Mouse (Mus musculus): ENCODE data around the gene Tns4.

The Tns4 gene

DNA sequence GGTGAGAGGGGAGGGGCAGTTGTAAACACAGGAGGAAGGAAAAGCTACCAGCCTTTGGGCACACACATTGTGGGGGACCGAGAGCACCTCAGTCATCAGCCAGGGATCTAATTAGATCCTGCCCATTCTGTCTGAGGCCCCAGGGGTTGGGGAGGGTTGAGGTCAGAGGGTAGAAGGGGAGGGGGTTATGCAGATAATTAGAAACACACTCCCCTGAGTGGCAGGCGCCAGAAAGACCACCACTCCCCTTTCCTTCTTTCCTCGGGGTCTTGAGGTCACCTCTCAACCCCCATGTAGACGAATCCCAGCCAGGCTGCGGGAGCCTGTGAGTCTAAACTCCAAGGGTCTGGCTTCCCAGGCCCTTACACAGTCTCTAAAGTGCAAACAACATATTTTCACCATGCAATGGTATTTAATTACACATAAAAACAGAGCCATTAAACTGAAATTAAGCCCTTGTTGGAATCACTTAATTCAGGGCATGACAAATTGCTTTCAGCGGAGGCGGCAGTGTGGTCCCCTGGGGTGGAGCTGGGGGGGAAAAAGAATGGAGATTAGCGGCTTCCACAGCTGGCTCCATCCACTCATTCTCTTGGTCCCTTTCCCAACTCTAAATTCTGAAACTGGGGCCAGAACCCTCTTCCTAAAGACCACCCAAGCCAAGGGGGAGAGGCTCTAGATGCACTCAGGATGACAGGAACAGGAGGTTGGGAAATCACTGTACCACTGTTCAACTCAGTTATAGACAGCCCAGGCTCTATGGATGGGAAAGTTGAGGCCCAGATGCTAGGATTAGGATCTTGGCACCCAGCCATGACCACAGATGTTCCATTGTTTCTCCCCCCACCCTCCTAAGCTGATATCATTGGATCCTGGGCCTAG is 33.3 kb downstream of the Tns4 start:
- intact Hi-C loops (cut with DNase I), result no loop called here

DNA sequence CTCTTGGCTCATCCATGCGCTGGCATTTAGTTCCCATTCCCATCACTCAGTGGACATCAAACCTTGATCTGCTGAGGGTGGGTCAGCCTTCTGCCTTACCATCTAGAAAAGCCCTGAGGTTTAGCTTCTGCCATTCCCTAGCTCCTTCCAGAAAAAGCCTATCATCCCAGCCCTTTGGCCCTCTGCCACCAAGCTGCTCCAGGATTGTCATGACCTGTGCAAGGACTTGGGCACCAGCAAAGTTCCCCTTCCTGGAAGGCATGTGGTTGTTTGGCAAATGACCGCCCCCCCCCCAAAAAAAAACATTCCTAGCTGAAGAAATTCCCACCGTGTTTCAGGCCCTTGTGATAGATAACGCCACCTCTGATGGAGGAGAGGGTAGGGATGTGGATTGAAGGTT is 34.0 kb downstream of the Tns4 start:
- intact Hi-C loops (cut with DNase I), result no loop called here

DNA sequence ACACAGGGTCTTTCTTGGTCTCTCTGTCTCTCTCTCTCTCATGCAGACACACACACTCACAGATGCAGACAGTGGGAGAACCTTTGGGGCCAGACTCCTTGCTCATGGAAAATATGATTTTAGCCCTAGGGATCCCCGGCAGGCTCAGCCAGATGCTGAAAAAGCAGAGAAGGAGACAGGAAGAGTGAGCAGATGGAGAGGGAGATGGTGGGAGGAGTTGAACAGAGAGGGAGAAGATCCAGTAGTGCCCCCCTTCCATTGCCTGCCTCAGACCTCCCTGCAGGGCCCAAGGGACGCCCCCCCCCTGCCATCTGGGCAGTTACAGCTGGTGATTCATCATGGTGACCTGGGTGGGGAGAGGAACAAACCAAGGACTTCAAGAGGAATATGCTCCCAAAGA is 41.5 kb downstream of the Tns4 start:
- intact Hi-C loops (cut with DNase I), result no loop called here

DNA sequence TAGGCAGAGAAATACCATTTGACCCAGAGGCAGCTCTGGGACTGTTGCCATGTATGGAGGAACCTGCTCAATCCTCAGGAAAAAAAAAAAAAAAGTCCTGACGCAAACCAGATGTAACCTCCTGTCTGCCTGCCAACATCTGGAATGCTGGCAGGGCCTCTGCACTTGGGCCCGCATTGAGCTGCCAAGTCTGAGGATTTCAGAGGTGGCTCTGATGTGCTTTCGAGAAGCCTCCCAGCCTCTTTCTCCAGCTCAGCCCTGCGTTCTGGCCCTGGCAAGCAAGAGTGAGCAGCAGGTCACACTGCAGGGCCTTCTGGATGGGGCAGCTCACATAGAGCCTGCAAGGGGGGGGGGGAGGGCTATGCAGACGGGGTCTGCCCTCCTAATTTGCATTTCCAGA is 42.0 kb downstream of the Tns4 start:
- intact Hi-C loops (cut with DNase I), result no loop called here

DNA sequence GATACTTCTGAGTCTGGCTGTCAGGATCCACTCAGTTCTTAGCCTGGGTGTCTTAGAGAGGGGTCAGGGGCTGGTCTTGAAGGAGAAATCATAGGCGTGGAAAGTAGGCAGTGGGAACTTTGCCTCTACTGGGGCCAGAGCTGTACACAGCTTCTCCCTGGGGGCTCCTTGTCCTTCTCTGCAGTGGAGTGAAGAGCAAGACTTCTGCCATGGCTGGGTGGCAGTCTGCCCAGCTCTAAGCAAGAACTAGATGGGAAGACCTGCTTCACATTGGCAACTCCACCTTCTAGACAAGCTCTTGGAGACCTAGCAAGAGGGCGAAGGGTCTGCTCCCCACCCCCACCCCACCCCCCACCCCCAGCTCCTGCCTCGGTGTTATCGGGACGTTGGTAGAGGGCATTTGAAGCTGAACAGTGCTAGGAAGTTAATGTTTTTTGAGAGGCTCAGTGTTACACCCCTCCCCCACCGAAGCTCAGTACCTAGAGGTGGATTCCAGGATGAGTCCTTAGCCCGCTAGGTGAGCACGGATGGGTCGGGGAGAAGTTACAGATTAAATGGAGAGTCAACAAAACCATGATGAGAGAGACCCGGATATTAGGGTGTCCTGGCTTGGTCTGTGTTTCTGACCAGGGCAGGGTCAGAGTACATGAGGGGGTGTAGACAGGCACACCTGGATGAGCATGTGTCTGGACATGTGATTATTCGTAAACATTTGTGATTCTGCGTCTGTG is 43.8 kb downstream of the Tns4 start:
- intact Hi-C loops (cut with DNase I), result no loop called here

DNA sequence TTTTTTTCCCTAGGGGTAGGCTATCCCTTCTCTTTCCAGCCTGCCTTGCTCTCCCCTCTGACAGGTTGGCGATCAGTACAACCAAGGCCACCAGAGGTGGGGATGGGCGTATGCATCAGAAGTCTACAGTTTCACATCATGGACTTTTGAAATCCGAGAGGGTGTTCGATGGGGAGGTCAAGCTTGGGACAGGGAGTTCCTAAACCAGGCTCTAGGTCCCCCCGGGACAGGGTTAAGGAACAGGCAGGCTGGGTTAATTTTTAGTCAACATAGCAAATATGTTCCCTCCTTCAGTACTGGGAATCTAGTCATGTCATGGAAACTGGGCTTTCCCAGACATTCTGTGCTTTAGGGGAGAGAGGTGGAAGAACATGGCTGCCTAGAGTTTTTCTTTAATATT is 44.8 kb downstream of the Tns4 start:
- intact Hi-C loops (cut with DNase I), result no loop called here

DNA sequence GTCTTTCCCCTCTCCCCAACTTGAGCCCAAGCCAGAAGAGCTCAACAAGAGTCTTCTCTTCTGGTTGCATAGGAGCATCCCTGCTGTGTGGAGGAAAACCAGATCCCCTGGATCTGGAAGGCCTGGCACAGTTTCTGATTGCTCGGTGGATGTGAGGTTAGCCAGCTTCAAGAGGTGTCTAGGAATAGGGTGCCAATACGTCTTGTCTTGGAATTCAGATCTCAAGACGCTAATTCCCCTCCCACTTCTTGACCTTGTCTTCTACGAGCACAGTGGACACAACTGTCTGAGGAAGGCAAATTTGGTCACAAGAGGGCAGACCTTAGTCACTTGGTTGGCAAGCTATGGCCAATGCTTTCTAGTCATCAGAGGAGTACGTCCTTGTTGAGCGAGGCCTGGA is 45.5 kb downstream of the Tns4 start:
- intact Hi-C loops (cut with DNase I), result no loop called here

DNA sequence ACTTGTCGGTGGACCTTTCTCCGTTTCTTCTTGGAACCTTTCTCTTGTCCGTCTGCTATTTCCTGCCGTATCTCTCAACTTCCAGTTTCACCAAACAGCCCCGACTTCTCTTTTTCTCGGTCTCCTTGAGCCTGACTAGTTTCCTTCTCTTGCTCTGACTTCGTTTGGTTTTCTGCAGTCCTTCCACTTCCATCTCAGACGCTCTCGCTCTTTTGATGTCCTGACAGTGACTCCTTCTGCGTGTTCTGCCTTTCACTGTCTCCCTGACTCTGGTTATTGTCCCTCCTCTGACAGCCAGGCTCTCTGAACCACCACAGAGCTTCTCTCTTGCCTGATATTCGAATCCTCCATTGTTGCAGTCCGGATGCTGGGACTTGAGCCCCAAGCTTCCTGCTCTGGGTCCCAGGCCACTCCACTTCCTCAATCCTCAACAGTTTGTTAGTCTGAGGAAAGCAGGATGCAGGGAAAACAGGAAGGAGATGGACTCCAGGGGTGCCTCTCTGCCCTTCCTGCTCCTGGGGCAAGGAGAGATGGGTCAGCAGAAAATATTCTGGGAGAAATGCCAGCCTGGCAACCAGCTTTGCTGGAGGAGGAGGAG is 46.2 kb downstream of the Tns4 start:
- intact Hi-C loops (cut with DNase I), result no loop called here

DNA sequence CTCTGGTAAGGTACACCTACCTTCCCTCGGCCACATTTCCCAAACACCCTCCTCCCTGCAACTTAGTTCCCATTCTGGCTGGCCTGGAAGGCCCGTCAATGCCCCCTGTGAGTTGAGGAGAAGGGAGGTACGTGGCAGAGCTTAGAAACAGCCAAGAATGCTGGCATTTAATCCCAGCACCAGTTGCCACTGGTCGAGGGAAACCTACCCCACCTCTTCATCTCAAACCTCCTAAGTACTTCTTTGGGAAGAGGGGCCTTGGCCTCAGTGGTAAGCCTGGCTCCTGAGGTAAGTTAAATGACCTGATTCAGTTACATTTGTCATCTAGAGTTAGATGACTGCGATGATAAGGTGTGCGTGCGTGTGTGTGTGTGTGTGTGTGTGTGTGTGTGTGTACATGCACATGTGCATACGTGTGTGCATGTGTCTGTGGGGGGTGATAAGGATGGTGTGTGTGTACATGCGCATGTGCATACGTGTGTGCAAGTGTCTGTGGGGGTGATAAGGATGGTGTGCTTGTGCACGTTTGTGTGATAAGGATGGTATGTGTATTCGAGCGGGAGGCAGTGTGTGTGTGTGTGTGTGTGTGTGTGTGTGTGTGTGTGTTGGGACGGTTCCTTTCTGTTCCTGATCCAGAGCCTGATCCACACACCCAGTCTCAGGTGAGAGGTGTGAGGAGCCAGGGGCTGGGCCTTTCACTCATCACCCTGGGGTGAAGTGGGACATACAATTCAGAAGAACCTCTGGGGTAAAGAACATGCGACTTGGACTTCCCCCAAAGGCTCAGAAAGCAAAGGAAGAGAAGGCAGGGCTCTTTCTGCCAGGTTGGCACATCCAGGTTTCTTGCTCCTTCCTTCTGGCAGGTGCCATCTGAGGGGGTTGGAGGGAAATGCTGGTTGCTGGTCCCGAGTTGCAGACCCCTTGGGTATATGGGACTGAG is 47.0 kb downstream of the Tns4 start:
- intact Hi-C loops (cut with DNase I), result no loop called here

DNA sequence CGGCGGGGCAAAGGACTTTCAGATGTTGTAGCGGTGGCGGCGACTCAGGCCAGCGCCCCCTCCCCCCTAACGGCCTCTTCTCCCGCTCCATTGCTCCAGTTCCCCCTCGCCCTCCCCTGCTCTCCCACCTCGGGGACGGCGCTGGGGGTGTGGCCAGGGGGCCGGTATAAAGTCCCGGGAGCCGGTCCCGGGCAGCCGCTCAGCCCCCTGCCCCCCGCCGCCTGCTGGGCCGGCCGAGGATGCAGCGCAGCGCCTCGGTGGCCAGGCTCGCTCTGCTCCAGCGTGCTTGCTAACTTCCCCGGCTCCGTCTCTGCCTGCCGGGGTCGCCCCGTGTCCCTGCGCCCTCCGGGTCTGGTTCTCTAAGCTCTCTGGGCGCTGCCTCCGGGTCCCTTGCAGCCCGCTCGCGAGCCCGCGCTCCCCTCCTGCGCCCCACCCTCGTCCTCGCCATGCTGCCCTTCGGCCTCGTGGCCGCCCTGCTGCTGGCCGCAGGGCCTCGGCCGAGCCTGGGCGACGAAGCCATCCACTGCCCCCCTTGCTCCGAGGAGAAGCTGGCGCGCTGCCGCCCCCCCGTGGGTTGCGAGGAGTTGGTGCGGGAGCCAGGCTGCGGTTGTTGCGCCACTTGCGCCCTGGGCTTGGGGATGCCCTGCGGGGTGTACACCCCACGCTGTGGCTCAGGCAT is 47.9 kb downstream of the Tns4 start, which contains the start of gene Igfbp4:
Gene Igfbp4, plus strand, starts transcription at position 194 of the 679 bp plus-strand sequence.
- intact Hi-C loops (cut with DNase I), result no loop called here

DNA sequence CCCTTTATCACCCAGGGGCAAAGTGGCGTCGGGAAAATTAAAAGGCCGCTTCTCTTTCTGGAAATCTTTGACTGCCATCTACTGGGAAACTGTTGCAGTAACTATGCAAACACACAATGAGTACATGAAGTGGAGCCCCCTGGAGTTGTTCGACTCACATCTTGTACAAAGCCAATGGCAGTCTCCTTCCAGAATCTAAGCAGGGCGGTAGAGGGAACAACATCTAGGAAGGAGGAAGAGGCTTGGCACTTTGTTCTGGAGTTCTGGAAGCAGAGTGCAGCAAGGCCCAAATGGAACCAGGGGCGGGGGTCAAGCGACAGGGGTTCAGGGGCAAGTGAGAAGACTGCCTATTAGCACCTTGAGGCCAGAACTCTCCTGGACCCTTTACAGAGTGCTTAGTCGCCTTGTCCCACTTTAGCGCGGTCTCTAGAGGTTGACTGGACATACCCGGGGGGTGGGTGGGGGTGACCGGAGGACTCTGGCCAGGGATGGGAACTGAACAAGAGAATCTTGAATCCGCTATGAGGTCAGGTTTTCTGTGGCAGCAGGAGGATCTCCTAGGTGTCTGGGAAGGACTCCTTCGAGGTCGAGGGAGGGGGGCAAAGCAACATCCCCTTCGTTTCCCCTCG is 48.6 kb downstream of the Tns4 start:
- intact Hi-C loops (cut with DNase I), result no loop called here

DNA sequence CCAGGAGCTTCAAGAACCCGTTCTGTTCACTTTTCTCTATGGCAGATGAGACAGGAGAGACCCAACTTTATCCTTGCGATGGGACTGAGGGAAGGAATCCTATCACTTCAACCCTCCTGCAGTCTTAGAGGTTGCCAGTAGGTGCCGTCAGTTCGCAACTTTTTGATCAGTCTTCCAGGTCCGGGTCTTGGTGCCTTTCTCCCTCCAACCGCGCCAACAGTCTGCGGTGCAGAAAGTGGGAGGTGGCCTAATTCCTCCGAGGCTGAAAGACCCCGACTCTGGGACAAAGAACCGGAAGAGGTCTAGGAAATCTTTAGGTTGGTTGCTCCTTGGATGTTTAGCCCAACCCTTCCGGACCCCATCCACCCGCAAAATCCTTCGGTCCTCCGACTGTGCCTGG is 49.3 kb downstream of the Tns4 start:
- intact Hi-C loops (cut with DNase I), result loop anchor here (1.0 to 5.0 kb wide), 5 partner anchors 27 to 117 kb away; no protein-coding TSS in a partner anchor

DNA sequence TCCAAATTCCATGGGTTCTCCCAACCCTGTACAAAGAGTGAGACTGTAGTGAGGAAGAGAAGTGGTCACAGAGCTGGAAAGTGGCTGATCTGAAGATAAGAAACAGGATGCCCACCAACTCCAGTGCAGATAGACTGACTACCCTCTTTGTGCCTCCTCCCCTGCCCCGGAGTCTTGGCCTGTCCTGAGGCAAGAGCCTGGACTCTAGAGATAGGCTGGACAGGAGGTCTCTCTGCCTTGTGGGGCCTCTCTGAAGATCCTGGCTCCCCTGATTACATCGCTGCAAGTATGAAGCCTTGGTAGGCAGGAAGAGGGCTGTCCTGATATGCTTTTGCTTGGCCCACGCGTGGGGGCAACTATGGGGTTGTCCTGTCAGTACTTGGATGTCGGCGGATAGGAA is 52.9 kb downstream of the Tns4 start:
- intact Hi-C loops (cut with DNase I), result loop anchor here (5.0 kb wide), 2 partner anchors 59 to 114 kb away; no protein-coding TSS in a partner anchor

DNA sequence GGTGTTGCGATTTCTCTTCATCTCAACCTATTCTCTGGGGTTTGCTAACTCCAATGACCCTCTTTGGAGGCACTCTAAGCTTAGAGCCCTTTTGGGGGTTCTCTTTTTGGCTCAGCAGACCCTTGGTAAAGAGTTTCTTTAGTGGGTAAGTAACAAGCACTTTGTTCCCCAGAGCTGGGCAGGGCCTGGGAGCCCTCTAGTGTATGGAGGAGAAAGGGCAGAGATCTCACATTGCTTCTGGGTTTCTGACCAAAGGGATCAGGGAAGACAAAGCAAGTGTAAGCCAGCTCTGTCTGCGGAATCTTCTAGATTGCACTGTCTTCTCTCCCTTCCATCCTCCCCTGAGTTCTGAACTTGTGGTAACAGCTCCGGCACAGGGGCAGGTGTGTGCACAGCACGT is 53.8 kb downstream of the Tns4 start:
- intact Hi-C loops (cut with DNase I), result loop anchor here (5.0 kb wide), 2 partner anchors 58 to 113 kb away; no protein-coding TSS in a partner anchor

DNA sequence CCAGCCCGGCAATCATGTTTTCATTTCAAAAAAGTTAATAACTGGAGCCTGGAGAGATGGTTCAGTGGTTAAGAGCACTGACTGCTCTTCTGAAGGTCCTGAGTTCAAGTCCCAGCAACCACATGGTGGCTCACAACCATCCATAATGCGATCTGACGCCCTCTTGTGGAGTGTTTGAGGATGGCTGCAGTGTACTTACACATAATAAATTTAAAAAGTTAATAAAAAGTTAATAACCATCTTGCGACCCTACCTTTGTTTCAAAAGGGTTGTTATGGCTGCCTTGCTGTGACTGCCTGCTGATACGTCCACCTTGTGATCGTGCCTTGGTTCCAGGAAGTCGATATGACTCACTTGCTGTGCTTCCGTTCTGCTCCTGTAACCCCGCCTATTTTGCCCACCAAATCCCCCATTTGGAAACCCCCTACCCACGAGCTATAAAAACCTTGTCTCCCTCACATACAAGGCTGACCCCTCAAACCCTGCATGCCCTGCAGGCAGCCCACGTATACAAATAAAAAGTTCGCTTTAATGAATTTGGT is 62.1 kb downstream of the Tns4 start:
- intact Hi-C loops (cut with DNase I), result no loop called here

DNA sequence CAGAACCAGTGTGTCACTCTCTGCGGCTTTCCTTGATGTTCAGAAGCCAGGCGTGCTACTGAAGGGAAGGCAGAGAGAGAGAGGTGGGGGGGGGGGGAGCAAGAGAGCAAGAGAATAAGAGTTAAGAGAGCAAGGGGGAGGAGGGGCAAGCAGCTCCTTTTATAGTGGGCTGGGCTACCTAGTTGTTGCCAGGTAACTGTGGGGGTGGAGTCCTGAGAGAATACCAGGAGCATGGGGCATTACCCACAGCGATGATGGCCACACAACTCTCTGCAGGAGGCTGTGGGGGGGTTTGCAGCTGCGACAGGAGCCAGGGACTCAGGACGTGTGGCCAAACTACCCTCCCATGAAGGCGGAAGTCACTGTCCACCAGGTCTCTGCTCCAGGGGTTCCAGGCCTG is 63.2 kb downstream of the Tns4 start:
- intact Hi-C loops (cut with DNase I), result no loop called here

DNA sequence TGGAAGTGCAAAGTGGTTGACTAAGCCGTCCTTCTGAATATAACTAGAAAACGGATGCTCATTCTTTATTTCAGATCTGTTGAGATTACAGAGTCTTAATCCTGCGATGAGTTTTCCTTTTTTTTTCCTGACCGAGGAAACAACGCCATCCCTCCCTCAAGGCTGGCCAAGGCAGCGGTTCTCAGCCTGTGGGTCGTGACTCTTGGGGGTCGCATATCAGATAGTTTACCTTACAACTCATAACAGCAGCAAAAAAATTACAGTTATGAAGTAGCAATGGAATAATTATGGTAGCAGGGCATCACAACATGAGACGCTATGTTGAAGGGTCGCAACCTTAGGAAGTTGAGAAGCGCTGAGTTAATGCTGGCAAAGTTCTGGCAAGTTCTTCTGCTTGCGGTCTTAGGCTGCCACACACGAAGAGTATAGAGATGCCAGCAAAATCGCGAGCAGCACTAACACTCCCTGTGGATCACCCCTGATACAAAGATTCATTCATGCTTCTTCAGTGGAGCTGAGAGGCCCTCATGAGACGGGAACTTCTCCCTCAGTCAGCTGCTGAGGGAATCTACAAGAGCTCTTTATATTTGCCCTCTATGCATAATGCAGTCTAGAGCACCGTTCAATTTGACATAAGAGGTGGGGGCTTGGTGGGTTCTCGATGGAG is 64.5 kb downstream of the Tns4 start:
- intact Hi-C loops (cut with DNase I), result no loop called here

DNA sequence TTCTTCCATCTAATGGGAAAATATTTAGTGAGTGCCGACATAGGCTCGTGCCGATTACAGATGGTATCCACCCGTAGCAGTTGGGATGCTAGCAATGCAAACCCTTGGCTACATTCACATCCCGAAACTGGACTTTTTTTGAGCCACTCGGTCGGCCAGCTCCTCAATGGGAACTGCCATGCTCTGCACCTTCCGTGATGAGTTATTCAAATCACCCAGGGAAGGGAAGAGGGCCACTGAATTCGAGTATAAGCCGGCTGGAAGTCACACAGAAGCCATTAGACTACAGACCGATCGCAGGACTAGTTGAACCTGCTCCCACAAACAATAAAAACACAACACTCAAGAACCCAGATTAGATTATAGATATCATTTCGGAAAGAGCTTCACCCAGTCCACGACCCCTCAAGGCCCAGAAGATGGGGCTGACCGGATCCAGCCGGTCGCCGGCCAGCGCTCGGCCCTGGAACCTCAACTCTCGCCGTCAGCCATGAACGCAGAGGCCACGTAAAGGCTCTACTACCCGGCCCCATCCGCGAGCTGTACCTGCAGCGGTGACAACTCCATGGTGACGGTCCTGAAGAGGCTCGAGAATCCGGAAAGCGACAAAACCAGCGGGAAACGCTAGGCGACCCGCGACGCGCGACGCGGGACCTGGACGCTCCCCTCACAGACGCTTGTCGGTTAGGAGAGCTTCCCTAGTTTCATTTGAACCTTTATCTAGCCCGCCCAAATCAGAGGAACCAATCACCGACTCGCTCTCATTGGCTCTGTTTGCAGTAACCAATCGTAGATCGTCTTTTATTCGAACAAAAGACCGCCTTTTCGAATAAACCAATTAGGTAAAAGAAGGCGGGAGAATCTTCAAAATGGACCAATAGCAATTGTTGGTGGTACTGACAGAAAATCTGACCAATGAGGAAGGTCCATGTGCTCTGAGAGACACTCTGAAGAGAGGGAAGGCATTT is 65.3 kb downstream of the Tns4 start, which contains the start of gene Top2a:
Gene Top2a, minus strand, starts transcription at position 690 of the 968 bp plus-strand sequence.
- intact Hi-C loops (cut with DNase I), result no loop called here
